Mouse (Mus musculus): ENCODE results near the gene Cd244a.

Cd244a gene

DNA sequence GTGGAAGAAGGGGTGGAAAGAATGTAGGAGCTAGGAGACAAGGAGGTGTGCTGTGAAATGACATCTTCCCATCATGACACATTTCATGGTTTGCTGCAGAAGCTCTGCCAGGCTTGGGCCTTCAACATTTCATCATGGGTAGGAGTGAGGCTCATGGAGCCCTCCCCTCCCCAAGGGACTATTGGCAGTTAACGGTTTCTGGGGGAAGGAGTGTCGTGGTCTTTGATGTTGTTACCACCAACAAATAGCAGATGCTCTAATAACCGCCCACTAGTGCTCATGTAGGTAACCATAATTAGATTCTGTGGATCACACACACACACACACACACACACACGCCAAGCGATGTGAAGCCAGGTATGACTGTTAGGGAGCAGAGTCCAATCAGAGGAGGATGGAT lies 93.7 kb downstream of the Cd244a start, which contains the start of gene Slamf7:
TSS of gene Slamf7 (minus strand) at position 302 of the 400 bp plus-strand sequence.
- no peak for DNase-seq (ENCODE audit: low read depth)

DNA sequence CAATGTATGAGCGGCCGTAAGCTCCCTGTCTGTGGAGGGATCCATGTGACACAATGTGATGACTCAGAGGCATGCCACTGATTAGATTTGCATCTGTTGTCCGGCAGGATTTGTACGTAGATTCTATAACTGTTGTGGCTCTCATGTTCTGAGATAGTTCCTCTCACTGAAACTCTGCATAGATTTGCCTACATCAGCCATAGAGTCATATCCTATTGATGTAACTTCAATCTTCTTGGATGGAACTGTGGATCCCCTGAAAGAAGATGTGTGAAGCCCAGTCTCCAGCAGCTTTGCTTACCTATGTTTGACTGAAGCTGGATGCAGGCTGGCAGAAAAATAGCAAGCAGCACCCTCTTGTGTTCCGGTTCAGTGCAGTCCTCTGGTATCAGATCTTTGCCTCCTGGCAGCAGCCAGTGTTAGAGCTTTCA lies 99.6 kb downstream of the Cd244a start:
- no peak for DNase-seq (ENCODE audit: low read depth)
